Mouse (Mus musculus) kidney, postnatal 4 days (tissue): Measurements from ENCODE around the gene Rps6ka1.
A peak's percentile ranks its signal among the peaks of the same experiment; 100 is the strongest.

Experiments used
- DNase-seq, 2 experiments: peaks; one replicate each; pipeline ENCODE4 v3.0.0; 2021; ENCODE audit warnings: mixed read lengths in 2 of 2

The Rps6ka1 gene

GRCm38 (mm10) chr4:133896984-133897383, 9.4 kb upstream of the Rps6ka1 start:
- no peak for DNase-seq

GRCm38 (mm10) chr4:133896002-133896401, 8.4 kb upstream of the Rps6ka1 start:
- DNase-seq: no peak

- DNase-seq: peak; percentile 55 to 71
Observed at GRCm38 (mm10) chr4:133887249-133887648, 348 bp downstream of the Rps6ka1 start.

DNA sequence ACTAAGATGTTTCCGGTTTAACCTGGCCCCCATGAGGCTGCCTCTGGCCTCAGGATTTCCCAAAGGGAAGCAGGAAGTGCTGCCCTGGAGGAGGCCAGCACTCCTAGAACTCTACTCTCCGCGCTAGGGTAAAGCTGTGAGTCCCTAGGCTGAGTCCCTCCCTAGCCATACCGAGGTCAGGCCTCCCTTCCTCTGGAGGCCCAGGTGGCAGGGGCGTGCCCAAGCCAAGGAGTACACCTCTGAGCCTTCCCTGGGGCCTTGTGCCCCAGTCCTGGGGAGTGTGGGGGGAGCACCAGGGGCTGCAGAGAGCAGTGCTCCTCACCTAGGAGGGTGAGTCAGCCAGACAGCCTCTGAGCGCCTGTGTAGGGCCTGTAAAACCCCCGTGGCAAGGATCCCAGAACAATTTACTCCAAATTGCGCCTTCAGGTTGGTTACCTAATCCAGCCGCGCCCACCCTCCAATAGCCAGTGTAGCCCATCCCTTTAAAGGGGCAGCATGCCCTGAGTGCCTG, 1.6 kb downstream of the Rps6ka1 start:
- peak; percentile 48 to 65 for DNase-seq

GRCm38 (mm10) chr4:133885331-133885730, 2.3 kb downstream of the Rps6ka1 start:
- no peak for DNase-seq

DNA sequence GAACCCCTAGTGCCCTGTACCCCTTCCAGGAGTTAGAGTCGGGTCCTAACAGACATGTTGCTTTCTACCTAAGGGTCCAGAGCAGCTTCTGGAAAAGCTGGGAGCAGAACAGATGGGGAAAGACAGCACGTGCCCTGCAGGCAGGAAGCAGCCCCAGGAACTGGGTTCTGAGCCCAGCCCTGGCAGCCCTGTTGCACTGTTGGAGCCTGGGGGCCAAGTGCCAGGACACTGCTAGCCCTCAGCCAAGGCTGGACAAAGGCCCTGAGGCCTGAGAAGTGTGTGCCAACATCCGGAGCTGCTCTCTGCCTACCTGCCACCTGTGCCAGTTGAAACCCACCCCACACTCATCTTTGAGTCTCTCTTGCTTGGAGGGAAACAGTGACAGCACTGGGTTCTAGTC, 2.7 kb downstream of the Rps6ka1 start:
- DNase-seq: peak in 1 of 2 experiments; percentile 7

DNA sequence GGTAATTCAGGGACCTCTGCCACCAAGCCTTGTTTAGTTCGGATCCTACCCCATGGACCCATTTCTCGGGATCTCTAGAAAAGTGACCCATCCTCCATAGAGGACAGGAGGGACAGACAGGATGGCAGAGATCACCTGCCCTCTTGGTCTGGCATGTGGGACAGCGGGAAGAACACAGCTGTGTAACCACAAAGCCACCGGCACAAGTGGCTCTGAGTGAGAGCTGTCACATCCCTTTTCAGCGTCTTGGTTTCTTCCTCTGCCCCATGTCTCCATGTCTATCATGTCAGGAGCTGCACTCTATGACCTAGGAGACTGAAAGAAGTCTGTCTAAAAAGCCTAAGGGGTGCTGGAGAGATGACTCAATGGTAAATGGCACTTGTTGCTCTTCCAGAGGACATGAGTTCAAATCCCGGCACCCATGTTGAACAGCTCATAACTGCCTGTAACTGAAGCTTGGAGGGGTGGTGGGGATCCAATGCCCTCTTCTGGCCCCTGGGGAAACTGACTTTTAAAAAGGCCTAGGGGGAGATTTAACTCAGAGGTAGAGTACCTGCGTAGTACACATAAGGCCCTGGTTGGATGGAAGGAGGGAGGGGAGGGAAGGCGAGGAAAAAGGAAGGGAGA, 3.4 kb downstream of the Rps6ka1 start:
- DNase-seq: no peak

GRCm38 (mm10) chr4:133881851-133882250, 5.7 kb downstream of the Rps6ka1 start:
- DNase-seq: peak in 1 of 2 experiments; percentile 18

DNA sequence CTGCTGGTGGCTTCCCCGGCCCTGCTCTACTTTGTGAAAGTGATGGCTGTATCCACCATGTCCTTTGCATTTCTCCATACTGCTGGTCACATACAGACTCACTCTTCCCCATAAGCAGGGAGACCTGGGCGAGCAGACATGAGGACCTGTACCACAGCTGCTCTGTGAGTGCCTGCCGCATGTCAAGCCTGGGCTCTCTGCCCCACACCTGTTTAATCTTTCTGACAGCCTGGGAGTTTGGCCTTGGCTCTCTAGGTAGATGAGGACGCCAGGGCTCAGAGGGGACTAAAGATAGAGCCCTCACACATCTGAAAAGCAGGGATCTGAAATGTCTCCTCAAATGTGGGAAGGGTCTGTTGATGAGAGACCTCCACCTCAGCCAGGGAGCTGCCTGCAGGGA, 6.2 kb downstream of the Rps6ka1 start:
- no peak for DNase-seq

- peak in 1 of 2 experiments; percentile 21 for DNase-seq
Observed at GRCm38 (mm10) chr4:133879145-133879902, 8.3 kb downstream of the Rps6ka1 start.

GRCm38 (mm10) chr4:133877850-133878755, 9.5 kb downstream of the Rps6ka1 start:
- peak in 1 of 2 experiments; percentile 22 for DNase-seq

DNA sequence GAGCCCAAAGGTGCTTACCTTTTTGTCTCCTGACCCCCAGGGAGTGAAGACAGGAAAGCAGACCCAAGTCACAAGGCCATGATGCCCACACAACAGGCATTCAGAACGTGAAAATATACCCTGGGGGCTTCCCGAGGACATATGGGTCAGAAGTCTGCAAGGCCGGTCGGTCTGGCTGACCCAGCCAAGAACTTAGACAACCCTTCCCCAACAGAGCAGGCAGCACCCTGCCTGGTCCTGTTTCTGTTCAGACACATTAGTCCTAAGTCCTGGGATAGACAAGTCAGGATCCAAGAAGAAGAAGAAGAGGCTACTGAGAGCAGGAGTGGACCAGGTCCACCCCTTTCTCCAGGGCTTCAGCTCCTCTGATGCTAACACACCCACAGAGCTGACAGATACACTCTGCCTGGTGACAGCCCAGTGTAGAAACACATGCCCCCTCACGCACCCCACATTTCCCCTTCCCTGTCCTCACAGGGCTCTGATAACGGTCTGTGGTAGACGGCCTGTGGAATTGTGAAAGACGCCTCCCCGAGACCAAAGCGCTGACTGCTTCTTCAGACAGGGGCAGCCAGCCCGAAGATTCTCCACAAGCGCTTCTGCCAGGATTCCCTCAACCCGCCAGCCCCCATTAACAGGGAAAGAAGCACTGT, 12.6 kb downstream of the Rps6ka1 start:
- no peak for DNase-seq

- no peak for DNase-seq
Observed at GRCm38 (mm10) chr4:133873926-133874864, 13.4 kb downstream of the Rps6ka1 start.

DNA sequence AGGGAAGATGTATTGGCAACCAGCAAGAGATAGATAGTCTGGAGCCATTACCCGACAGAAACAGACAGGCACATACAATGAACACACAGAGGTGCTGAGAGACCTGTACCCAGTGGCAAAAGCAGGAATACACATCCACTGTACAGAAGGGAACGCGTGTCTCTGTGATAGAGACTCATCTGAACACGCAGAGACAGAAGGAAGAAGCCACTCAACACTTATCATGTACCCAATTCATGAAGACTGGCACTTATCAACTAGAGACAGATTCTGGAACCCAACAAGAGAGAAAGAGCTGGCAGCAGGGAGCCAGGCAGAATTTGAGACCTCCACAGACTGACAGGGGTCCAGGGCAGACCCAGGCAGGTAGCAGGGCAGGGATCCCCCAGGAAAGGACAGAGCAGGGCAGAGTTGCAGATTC, 14.2 kb downstream of the Rps6ka1 start:
- DNase-seq: no peak

GRCm38 (mm10) chr4:133872812-133873300, 14.7 kb downstream of the Rps6ka1 start:
- DNase-seq: peak in 1 of 2 experiments; percentile 34

DNA sequence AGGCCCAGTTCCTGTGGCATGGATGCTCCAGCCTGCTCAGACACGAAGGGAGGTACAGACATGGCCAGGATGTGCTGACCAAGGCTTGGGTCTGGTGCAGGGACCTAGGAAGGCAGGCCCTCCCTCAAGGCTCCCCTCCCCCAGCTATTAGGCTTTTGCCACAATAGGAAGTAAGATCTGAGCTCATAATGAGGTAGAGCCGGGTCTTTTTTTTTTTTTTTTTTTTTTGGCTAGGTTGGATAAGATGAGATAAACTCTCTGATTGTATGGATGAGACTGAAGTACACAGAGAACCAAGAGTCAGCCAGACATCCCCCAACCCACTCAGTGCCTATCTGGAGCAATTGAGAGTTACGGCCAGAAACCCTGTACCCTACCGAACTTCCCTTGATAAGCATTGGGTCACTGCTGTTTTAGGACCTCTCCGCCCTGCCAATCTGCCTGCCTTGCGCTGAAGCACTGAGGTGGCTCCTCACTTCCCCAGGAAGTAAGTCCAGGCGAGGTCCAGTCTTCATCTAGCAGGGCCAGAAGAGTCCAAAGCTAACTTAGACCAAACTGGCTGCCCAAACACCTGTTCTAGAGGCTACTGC, 15.3 kb downstream of the Rps6ka1 start:
- no peak for DNase-seq

DNA sequence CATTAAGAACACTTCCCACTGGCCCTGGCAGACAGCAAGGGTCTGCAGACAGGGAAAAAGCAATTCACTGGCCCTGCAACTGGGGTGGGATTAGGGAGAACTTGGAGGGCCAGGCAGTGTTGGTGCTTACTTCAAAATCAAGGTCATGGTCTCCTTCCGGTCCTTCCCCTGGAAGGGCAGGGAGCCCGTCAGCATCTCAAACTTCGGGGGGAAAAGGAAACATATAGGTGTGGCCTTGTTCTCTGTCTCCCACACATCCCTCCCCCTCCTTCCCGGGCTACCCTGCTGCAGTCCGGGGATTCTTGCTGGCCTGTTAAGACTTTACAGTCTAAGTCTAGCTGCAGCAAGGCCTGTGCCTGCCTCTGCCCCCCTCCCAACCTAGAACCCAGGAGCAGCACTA, 22.4 kb downstream of the Rps6ka1 start:
- DNase-seq: peak in 1 of 2 experiments; percentile 44

DNA sequence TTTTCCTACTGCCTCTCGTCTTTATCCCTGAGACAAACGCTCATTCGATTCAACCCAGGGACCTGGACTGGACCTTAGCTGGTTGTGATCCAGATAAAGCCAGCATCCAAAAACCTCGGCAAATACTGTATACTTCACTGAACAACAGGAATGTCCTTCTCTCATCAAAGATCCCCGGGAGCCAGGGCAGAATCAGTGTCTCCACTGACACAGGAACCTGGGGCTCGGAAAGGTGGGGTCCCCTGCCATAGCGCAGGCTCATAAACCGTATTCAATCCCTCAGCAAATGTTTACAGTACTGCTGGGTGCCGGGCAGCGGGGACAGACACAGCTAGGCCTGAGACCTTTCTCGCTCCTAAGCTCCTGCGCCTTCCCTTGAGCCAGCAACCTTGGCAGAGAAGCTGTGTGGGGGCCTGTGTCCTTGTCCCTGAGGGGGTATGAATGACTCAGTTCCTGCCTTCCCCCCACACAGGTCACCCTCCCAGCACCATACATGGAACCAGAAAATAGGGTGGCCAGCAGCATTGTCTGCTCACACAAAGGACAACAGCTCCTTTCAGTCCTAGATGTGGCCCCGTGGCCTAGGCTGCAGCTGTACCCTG, 23.1 kb downstream of the Rps6ka1 start:
- DNase-seq: peak; percentile 43 to 55

DNA sequence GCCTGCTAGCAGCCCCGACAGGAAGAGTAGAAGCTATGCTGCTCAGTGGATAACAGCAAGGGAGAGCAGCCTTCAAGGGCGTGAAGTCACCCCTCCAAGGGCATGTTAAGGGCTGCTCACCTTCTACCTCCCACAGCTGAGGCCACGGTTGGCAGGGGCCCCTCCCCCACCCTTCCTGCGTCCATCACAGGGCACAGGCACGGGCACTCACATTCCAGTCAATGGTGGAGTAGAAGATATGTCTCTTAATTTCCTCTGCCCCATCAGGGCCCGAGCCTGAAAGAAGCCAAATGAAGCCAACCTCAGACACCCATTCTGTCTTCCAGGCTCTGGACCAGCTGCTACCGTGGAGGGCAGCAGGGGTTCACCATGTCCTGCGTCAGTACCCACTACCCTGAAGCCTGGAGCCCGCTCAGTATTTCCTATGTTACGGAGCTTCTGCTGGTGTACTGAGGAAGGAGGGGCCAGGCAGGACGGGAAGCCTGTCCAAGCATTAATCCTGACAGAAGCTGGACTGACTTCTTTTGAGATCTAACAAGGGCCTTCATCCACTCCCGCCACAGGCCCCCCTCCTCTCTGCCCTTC, 23.7 kb downstream of the Rps6ka1 start:
- peak; percentile 41 to 69 for DNase-seq

DNA sequence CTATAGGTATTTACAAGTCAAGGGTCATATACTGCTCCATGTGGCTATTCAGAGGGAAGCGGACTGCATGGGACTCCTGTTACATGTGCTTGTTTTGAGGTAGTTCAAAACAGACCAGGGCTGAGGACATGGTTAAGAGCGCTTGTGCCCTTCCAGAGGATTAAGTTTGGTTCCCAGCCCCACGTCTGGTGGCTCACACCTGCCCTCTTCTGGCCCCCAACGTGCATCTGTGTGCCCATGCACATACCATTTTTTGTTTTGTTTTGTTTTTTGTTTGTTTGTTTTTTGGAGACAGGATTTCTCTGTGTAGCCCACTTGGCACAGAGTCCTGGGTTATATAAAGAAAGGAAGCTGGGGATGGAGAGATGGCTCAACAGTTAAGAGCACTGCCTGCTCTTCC, 30.1 kb downstream of the Rps6ka1 start:
- DNase-seq: no peak
